Mouse (Mus musculus) hindbrain, postnatal 0 days (tissue): ENCODE data around the gene Rnf8. TPM values are rescaled to one million over a fixed set of nuclear protein-coding genes. Genes with fewer than 3 reads are reported as not detected.

Experiments
- ATAC-seq: fragments of 200-750 bp; cut with Nextera tagmentation; 2 replicates; pipeline ENCODE4 v1.8.0; 2017; ENCODE audit warnings: mild to moderate bottlenecking, moderate TSS enrichment, moderate library complexity
- DNase-seq: peaks from one replicate; pipeline ENCODE4 v3.0.0-alpha.2; 2015; ENCODE audit warnings: low spot score
- H3K27ac ChIP-seq: fragments of 300-500 bp; sonication (generic); 2 replicates; pipeline ENCODE4 v1.5.1; 2014; ENCODE audit warnings: mild to moderate bottlenecking
- H3K27me3 ChIP-seq: fragments of 300-500 bp; sonication (generic); 2 replicates; pipeline ENCODE4 v1.6.1; 2014; ENCODE audit warnings: low read length, mixed read lengths; ENCODE audit not compliant: insufficient read depth
- H3K36me3 ChIP-seq: fragments of 300-500 bp; sonication (generic); 2 replicates; pipeline ENCODE4 v1.6.1; 2014; ENCODE audit warnings: low read length, mixed read lengths; ENCODE audit not compliant: insufficient read depth
- H3K4me1 ChIP-seq: fragments of 300-500 bp; sonication (generic); 2 replicates; pipeline ENCODE4 v1.6.1; 2014; ENCODE audit warnings: antibody characterized with exemption, low read length, mixed read lengths; ENCODE audit not compliant: insufficient read depth
- H3K4me2 ChIP-seq: fragments of 300-500 bp; sonication (generic); 2 replicates; pipeline ENCODE4 v1.6.1; 2014; ENCODE audit warnings: low read depth, mild to moderate bottlenecking, low read length, moderate library complexity, mixed read lengths
- H3K4me3 ChIP-seq: fragments of 300-500 bp; sonication (generic); 2 replicates; pipeline ENCODE4 v1.5.1; 2014; ENCODE audit warnings: low read length
- H3K9ac ChIP-seq: fragments of 300-500 bp; sonication (generic); replicated peaks from 2 replicates; pipeline ENCODE4 v1.6.1; 2014; ENCODE audit warnings: mild to moderate bottlenecking, low read length, moderate library complexity, mixed read lengths
- H3K9me3 ChIP-seq: fragments of 300-500 bp; sonication (generic); 2 replicates; pipeline ENCODE4 v1.6.1; 2016; ENCODE audit warnings: low read length, mixed read lengths
- CTCF ChIP-seq: IDR thresholded peaks from 2 replicates; pipeline ENCODE4 v1.5.1; 2016; ENCODE audit warnings: antibody characterized with exemption, control low read depth, low read depth
- WGBS: fragments of 180-500 bp; shearing (Covaris S2); extraction: QIAGEN DNeasy Blood & Tissue Kit; methylation state at CpG from one replicate; pipeline ENCODE4 v1.1.7; 2014; 5-methylcytosine and 5-hydroxymethylcytosine counted together
- polyA plus RNA-seq: library from polyadenylated mRNA; unstranded; fragments of >200 nt; fragmentation: Nextera tagmentation; extraction: Ambion mirVana; gene quantifications from 2 replicates; pipeline ENCODE4 v1.2.1, GENCODE M21; 2015
- total RNA-seq: library from RNA; depleted of rRNA; stranded (reverse); fragments of >200 nt; gene quantifications from 2 replicates; pipeline ENCODE4 v1.2.3, GENCODE M21; 2014

The Rnf8 gene
- total and polyA plus RNA-seq, 2 experiments from 2014 or later = 29.4 to 71.3 TPM

- no peaks in the 10 kb centered on the region for H3K9me3 ChIP-seq
- no peak overlapping the region for H3K9ac ChIP-seq
- no peak overlapping the region for H3K27ac ChIP-seq
- WGBS = 88% methylated on average over 8 of the region's 8 CpGs
- ATAC-seq = no peak
- no peak for TF ChIP-seq CTCF
- no peak overlapping the region for H3K4me3 ChIP-seq
- DNase-seq = no peak
- peaks cover 45% of the 10 kb centered on the region for H3K36me3 ChIP-seq
- H3K27me3 ChIP-seq = no peaks in the 10 kb centered on the region
- no peak overlapping the region for H3K4me2 ChIP-seq
- no peaks in the 10 kb centered on the region for H3K4me1 ChIP-seq
Observed at GRCm38 (mm10) chr17:29635492-29635891, 20.9 kb downstream of the Rnf8 start.

- no peak overlapping the region for H3K27ac ChIP-seq
- WGBS = 70% methylated on average over 5 of the region's 5 CpGs
Observed at GRCm38 (mm10) chr17:29636118-29636517, 21.5 kb downstream of the Rnf8 start.

GRCm38 (mm10) chr17:29637377-29637776 is 22.8 kb downstream of the Rnf8 start:
- H3K9me3 ChIP-seq = no peaks in the 10 kb centered on the region
- WGBS = 88% methylated on average over 4 of the region's 4 CpGs
- DNase-seq = no peak
- no peak for ATAC-seq
- no peak overlapping the region for H3K27ac ChIP-seq
- H3K4me3 ChIP-seq = no peak overlapping the region
- peaks cover 51% of the 10 kb centered on the region for H3K36me3 ChIP-seq
- no peaks in the 10 kb centered on the region for H3K4me1 ChIP-seq
- no peaks in the 10 kb centered on the region for H3K27me3 ChIP-seq
- H3K9ac ChIP-seq = 0 out of 2 replicates have a peak overlapping the region, but pooled peaks have one; percentile 21
- TF ChIP-seq CTCF = no peak
- no peak overlapping the region for H3K4me2 ChIP-seq

More at GRCm38 (mm10) chr17:29636118-29636517, 21.5 kb downstream of the Rnf8 start:
- H3K4me3 ChIP-seq = no peak overlapping the region
- H3K36me3 ChIP-seq = peaks cover 51% of the 10 kb centered on the region
- H3K4me2 ChIP-seq = no peak overlapping the region
- no peaks in the 10 kb centered on the region for H3K27me3 ChIP-seq
- H3K9ac ChIP-seq = no peak overlapping the region
- peak; percentile 43; the same call in 1 of the 2 replicates for ATAC-seq
- TF ChIP-seq CTCF = peak; percentile 76
- no peaks in the 10 kb centered on the region for H3K9me3 ChIP-seq
- DNase-seq = peak; percentile 70
- H3K4me1 ChIP-seq = no peaks in the 10 kb centered on the region

- Histone ChIP-seq H3K4me3 (no peak overlapping the region), H3K27me3 (no peaks in the 10 kb centered on the region), H3K4me2 (no peak overlapping the region), H3K9me3 (no peaks in the 10 kb centered on the region), H3K36me3 (peaks cover 51% of the 10 kb centered on the region), H3K27ac (no peak overlapping the region), H3K9ac (no peak overlapping the region), H3K4me1 (no peaks in the 10 kb centered on the region)
- 86% methylated on average over 8 of the region's 8 CpGs for WGBS
- TF ChIP-seq CTCF = no peak
- ATAC-seq (no peak), DNase-seq (no peak)
Observed at GRCm38 (mm10) chr17:29637895-29638294, 23.3 kb downstream of the Rnf8 start.

DNA sequence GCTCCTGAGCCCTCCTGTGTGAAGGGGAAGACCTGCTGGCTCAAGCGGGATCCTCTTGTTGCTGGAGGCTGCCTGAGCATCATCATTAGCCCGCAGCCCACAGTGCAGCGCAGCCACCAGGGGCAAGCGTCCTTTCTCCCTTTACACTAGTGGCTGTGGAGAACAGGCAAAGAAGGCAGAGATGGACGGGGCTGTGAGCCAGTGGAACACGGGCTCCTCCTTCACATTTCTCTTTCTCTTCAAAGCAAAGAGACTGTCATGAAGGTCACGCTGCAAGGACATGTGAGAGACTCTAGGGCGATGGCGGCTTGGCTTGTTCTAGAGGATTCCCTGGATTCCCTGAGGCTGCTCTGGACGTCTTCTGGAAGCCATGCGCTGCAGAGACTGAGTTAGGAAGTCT is 26.4 kb downstream of the Rnf8 start:
- Histone ChIP-seq H3K4me1 (no peaks in the 10 kb centered on the region), H3K36me3 (peaks cover 34% of the 10 kb centered on the region), H3K4me2 (no peak overlapping the region), H3K9ac (no peak overlapping the region), H3K27me3 (no peaks in the 10 kb centered on the region), H3K27ac (no peak overlapping the region), H3K9me3 (no peaks in the 10 kb centered on the region), H3K4me3 (no peak overlapping the region)
- ATAC-seq = no peak
- TF ChIP-seq CTCF = no peak
- 93% methylated on average over 11 of the region's 11 CpGs for WGBS
- no peak for DNase-seq

DNA sequence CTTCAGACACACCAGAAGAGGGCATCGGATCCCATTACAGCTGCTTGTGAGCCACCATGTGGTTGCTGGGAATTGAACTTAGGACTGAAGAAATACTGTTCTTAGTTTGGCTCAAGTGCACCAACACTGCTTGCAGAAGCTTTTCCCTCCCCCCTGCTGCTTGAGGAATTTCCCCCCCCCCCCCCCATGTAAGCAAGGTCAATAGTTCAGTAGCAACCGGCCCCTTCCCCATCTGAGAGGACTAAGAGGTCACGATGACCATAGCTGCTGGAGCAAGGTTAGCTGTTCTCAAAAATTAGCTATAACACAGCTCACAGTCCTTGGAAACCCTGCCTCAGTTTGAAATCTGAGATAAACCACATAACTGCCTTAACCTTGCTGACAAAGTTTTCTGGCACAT is 27.6 kb downstream of the Rnf8 start:
- Histone ChIP-seq H3K36me3 (peaks cover 27% of the 10 kb centered on the region), H3K4me1 (no peaks in the 10 kb centered on the region), H3K9ac (no peak overlapping the region), H3K27ac (no peak overlapping the region), H3K4me3 (no peak overlapping the region), H3K4me2 (no peak overlapping the region), H3K27me3 (no peaks in the 10 kb centered on the region), H3K9me3 (no peaks in the 10 kb centered on the region)
- 59% methylated on average over 3 of the region's 3 CpGs for WGBS
- no peak for DNase-seq
- no peak for TF ChIP-seq CTCF
- no peak for ATAC-seq

- Histone ChIP-seq H3K4me2 (no peak overlapping the region), H3K9ac (no peak overlapping the region), H3K36me3 (no peaks in the 10 kb centered on the region), H3K27ac (no peak overlapping the region), H3K27me3 (no peaks in the 10 kb centered on the region), H3K4me3 (no peak overlapping the region), H3K4me1 (peaks cover 3% of the 10 kb centered on the region; the same call in 1 of the 2 replicates), H3K9me3 (no peaks in the 10 kb centered on the region)
- ATAC-seq (no peak), DNase-seq (no peak)
- TF ChIP-seq CTCF = no peak
- WGBS = 82% methylated on average over 2 of the region's 2 CpGs
Observed at GRCm38 (mm10) chr17:29658249-29658648, 43.7 kb downstream of the Rnf8 start.
